Mouse (Mus musculus) adrenal gland, postnatal 10 days (tissue): ENCODE data around the gene Pmvk. TPM values are rescaled to one million over a fixed set of nuclear protein-coding genes. Genes with fewer than 3 reads are reported as not detected.

Experiments
- DNase-seq: peaks from one replicate; pipeline ENCODE4 v3.0.0; 2021; ENCODE audit warnings: mixed read lengths
- long read RNA-seq, 2 experiments: library from polyadenylated mRNA; stranded (forward); transcript quantifications; one replicate each; pipeline ENCODE4 v2.0.0; 2021
- total RNA-seq, 2 experiments: library from RNA; stranded (reverse); gene quantifications; 2 replicates each; pipeline ENCODE4 v1.2.3; 2021

The Pmvk gene
- 10 to 100 TPM; 15.3 to 17.1 TPM for total RNA-seq
- long read RNA-seq, experiment 1, transcript Pmvk-201 (5 exons, 1,194 nt) = major isoform, 37 of 45 reads
- long read RNA-seq, experiment 1, partial matches to known transcripts = 2 of 45 reads
- long read RNA-seq, experiment 1, other reads (novel, unspliced or antisense) = 6 of 45 reads
- long read RNA-seq, experiment 2, transcript Pmvk-201 (5 exons, 1,194 nt) = major isoform, 20 of 24 reads
- long read RNA-seq, experiment 2, partial matches to known transcripts = 1 of 24 reads
- long read RNA-seq, experiment 2, other reads (novel, unspliced or antisense) = 3 of 24 reads

- DNase-seq = no peak
Measured at GRCm38 (mm10) chr3:89454401-89455177, at the start of gene Pmvk. Gene Pmvk (plus strand): TSS chr3:89454541.

- no peak for DNase-seq
Measured at GRCm38 (mm10) chr3:89406887-89407286, 47.5 kb upstream of the Pmvk start.

- no peak for DNase-seq
Measured at GRCm38 (mm10) chr3:89408448-89408847, 45.9 kb upstream of the Pmvk start.

- DNase-seq = no peak
Measured at GRCm38 (mm10) chr3:89409701-89410100, 44.6 kb upstream of the Pmvk start.

GRCm38 (mm10) chr3:89410864-89411263 is 43.5 kb upstream of the Pmvk start:
- no peak for DNase-seq

- peak; percentile 96 for DNase-seq
Measured at GRCm38 (mm10) chr3:89411490-89412393, 42.6 kb upstream of the Pmvk start, which contains the start of gene Flad1. Gene Flad1 (minus strand): TSS chr3:89411870.

GRCm38 (mm10) chr3:89416158-89416557 is 38.2 kb upstream of the Pmvk start:
- no peak for DNase-seq

- no peak for DNase-seq
Measured at GRCm38 (mm10) chr3:89417131-89417530, 37.2 kb upstream of the Pmvk start.

GRCm38 (mm10) chr3:89417840-89418169 is 36.5 kb upstream of the Pmvk start:
- DNase-seq = no peak

GRCm38 (mm10) chr3:89418170-89418860 is 36.0 kb upstream of the Pmvk start, which contains the start of the genes Cks1b and Shc1:
Gene Cks1b (minus strand): TSS chr3:89418383.
Gene Shc1 (plus strand): TSS chr3:89418443.
- DNase-seq = peak; percentile 93

GRCm38 (mm10) chr3:89418861-89419250 is 35.5 kb upstream of the Pmvk start:
- peak; percentile 93 for DNase-seq

- DNase-seq = peak; percentile 80
Measured at GRCm38 (mm10) chr3:89419571-89419970, 34.8 kb upstream of the Pmvk start.

- no peak for DNase-seq
Measured at GRCm38 (mm10) chr3:89419981-89420380, 34.4 kb upstream of the Pmvk start.

- no peak for DNase-seq
Measured at GRCm38 (mm10) chr3:89420421-89420820, 33.9 kb upstream of the Pmvk start.

GRCm38 (mm10) chr3:89421002-89421774 is 33.2 kb upstream of the Pmvk start:
- peak; percentile 87 for DNase-seq

- peak; percentile 24 for DNase-seq
Measured at GRCm38 (mm10) chr3:89421810-89422473, 32.4 kb upstream of the Pmvk start.

- DNase-seq = no peak
Measured at GRCm38 (mm10) chr3:89422556-89423205, 31.7 kb upstream of the Pmvk start.

GRCm38 (mm10) chr3:89424416-89425140 is 29.8 kb upstream of the Pmvk start:
- DNase-seq = no peak

- DNase-seq = no peak
Measured at GRCm38 (mm10) chr3:89425141-89425525, 29.2 kb upstream of the Pmvk start.
